Mouse (Mus musculus) liver, embryonic 12.5 days (tissue): ENCODE data around the gene Tas2r123. TPM values are rescaled to one million over a fixed set of nuclear protein-coding genes. Genes with fewer than 3 reads are reported as not detected.

Source experiments
- ATAC-seq: fragments of 200-750 bp; cut with Nextera tagmentation; 2 replicates; pipeline ENCODE4 v1.8.0; 2017; ENCODE audit warnings: moderate number of reproducible peaks, mild to moderate bottlenecking, moderate library complexity
- H3K27ac ChIP-seq: fragments of 300-500 bp; sonication (generic); 2 replicates; pipeline ENCODE4 v1.5.1; 2016; ENCODE audit warnings: mild to moderate bottlenecking
- H3K27me3 ChIP-seq: fragments of 300-500 bp; sonication (generic); replicated peaks from 2 replicates; pipeline ENCODE4 v1.6.1; 2016; ENCODE audit warnings: mild to moderate bottlenecking, moderate library complexity
- H3K36me3 ChIP-seq: fragments of 300-500 bp; sonication (generic); 2 replicates; pipeline ENCODE4 v1.6.1; 2016; ENCODE audit warnings: mild to moderate bottlenecking, moderate library complexity
- H3K4me1 ChIP-seq: fragments of 300-500 bp; sonication (generic); 2 replicates; pipeline ENCODE4 v1.6.1; 2016
- H3K4me2 ChIP-seq: fragments of 300-500 bp; sonication (generic); 2 replicates; pipeline ENCODE4 v1.6.1; 2016; ENCODE audit warnings: mild to moderate bottlenecking, moderate library complexity
- H3K4me3 ChIP-seq: fragments of 300-500 bp; sonication (generic); 2 replicates; pipeline ENCODE4 v1.5.1; 2016; ENCODE audit warnings: mild to moderate bottlenecking, moderate library complexity
- H3K9ac ChIP-seq: fragments of 300-500 bp; sonication (generic); 2 replicates; pipeline ENCODE4 v1.6.1; 2016; ENCODE audit warnings: mild to moderate bottlenecking, moderate library complexity
- H3K9me3 ChIP-seq: fragments of 300-500 bp; sonication (generic); replicated peaks from 2 replicates; pipeline ENCODE4 v1.6.1; 2016; ENCODE audit warnings: mild to moderate bottlenecking, moderate library complexity
- WGBS: fragments of 180-500 bp; shearing (Covaris S2); methylation state at CpG from one replicate; pipeline ENCODE4 v1.1.7; 2016; ENCODE audit not compliant: insufficient replicate concordance; 5-methylcytosine and 5-hydroxymethylcytosine counted together
- polyA plus RNA-seq: library from polyadenylated mRNA; unstranded; fragments of >200 nt; fragmentation: Nextera tagmentation; extraction: Ambion mirVana; gene quantifications from 2 replicates; pipeline ENCODE4 v1.2.1, GENCODE M21; 2016

Tas2r123 gene
- polyA plus RNA-seq, result not detected in 2 replicates

DNA sequence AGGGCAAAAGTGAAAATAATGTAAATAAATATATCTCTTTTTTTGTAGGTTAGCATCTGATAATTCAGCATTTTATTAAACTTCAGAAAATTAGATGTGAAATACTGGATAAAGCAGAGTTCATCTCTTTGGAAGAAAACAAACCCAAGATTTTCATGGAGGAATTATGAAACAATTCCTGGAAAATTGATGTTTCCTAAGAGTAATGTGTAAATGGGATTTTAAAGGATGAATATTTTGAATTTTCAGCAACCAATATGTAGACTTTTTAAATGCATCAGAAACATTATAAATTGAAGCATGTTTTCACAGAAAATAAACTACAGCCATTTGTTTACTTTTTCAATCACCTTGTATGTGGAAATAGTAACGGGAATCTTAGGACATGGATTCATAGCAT lies at the start of gene Tas2r123:
Gene Tas2r123, plus strand, starts transcription at position 301 of the 400 bp plus-strand sequence.
- H3K4me2 ChIP-seq, result no peak within 1 kb of the TSS
- no peaks in the 10 kb centered on the region for H3K4me1 ChIP-seq
- H3K9ac ChIP-seq, result no peak within 1 kb of the TSS
- no peak within 1 kb of the TSS for H3K4me3 ChIP-seq
- no peak within 1 kb of the TSS for H3K27ac ChIP-seq
- H3K36me3 ChIP-seq, result no peaks in the 10 kb centered on the region
- no peak for ATAC-seq
- H3K27me3 ChIP-seq, result no peaks in the 10 kb centered on the region
- H3K9me3 ChIP-seq, result no peaks in the 10 kb centered on the region; the same call in 1 of the 2 replicates
- 62% methylated on average over 1 of the region's 1 CpGs for WGBS

- Histone ChIP-seq H3K4me3 (no peak within 1 kb of the TSS), H3K4me1 (no peaks in the 10 kb centered on the region), H3K36me3 (no peaks in the 10 kb centered on the region), H3K27me3 (no peaks in the 10 kb centered on the region), H3K27ac (no peak within 1 kb of the TSS), H3K9ac (no peak within 1 kb of the TSS), H3K9me3 (no peaks in the 10 kb centered on the region), H3K4me2 (no peak within 1 kb of the TSS)
- 59% methylated on average over 1 of the region's 1 CpGs for WGBS
- ATAC-seq, result no peak
Observed at GRCm38 (mm10) chr6:132802518-132802917, 44.4 kb upstream of the Tas2r123 start, which contains the start of gene Tas2r117. Tas2r117 (plus strand) TSS chr6:132802818.

- Histone ChIP-seq H3K4me3 (no peak within 1 kb of the TSS), H3K9me3 (no peaks in the 10 kb centered on the region), H3K36me3 (no peaks in the 10 kb centered on the region), H3K9ac (no peak within 1 kb of the TSS), H3K4me2 (no peak within 1 kb of the TSS), H3K27me3 (no peaks in the 10 kb centered on the region), H3K4me1 (no peaks in the 10 kb centered on the region), H3K27ac (no peak within 1 kb of the TSS)
- 57% methylated on average over 1 of the region's 1 CpGs for WGBS
- no peak for ATAC-seq
Observed at GRCm38 (mm10) chr6:132855138-132855537, 8.2 kb downstream of the Tas2r123 start, which contains the start of gene Tas2r116. Tas2r116 (plus strand) TSS chr6:132855438.

GRCm38 (mm10) chr6:132867708-132868107 lies 20.8 kb downstream of the Tas2r123 start, which contains the start of gene Tas2r110:
Tas2r110 (plus strand) TSS chr6:132868008.
- Histone ChIP-seq H3K36me3 (no peaks in the 10 kb centered on the region), H3K4me1 (no peaks in the 10 kb centered on the region), H3K27me3 (no peaks in the 10 kb centered on the region), H3K9me3 (no peaks in the 10 kb centered on the region), H3K4me2 (no peak within 1 kb of the TSS), H3K27ac (no peak within 1 kb of the TSS), H3K4me3 (no peak within 1 kb of the TSS), H3K9ac (no peak within 1 kb of the TSS)
- ATAC-seq, result no peak

- WGBS, result 58% methylated on average over 1 of the region's 1 CpGs
- ATAC-seq, result no peak
- Histone ChIP-seq H3K27ac (no peak within 1 kb of the TSS), H3K9me3 (no peaks in the 10 kb centered on the region), H3K4me3 (no peak within 1 kb of the TSS), H3K4me2 (no peak within 1 kb of the TSS), H3K9ac (no peak within 1 kb of the TSS), H3K36me3 (no peaks in the 10 kb centered on the region), H3K4me1 (no peaks in the 10 kb centered on the region), H3K27me3 (no peaks in the 10 kb centered on the region)
Observed at GRCm38 (mm10) chr6:132892711-132893110, 45.8 kb downstream of the Tas2r123 start, which contains the start of gene Tas2r113. Tas2r113 (plus strand) TSS chr6:132893011.

Other genes starting within 250 kb of the Tas2r123 start
- not detected in 2 replicates for gene A630073D07Rik, start 195.6 kb upstream of the Tas2r123 start, polyA plus RNA-seq
- not detected in 2 replicates for gene Tas2r120, start 190.2 kb upstream of the Tas2r123 start, polyA plus RNA-seq
- not detected in 2 replicates for gene Tas2r121, start 146.1 kb upstream of the Tas2r123 start, polyA plus RNA-seq
- gene Tas2r122, start 135.2 kb upstream of the Tas2r123 start, polyA plus RNA-seq, result not detected in 2 replicates
- not detected in 2 replicates for gene Tas2r115, start 109.1 kb upstream of the Tas2r123 start, polyA plus RNA-seq
- not detected in 2 replicates for gene Tas2r124, start 92.4 kb upstream of the Tas2r123 start, polyA plus RNA-seq
- not detected in 2 replicates for gene Tas2r102, start 85.0 kb upstream of the Tas2r123 start, polyA plus RNA-seq
- gene Tas2r136, start 69.0 kb upstream of the Tas2r123 start, polyA plus RNA-seq, result not detected in 2 replicates
- gene Tas2r117, start 44.3 kb upstream of the Tas2r123 start, polyA plus RNA-seq, result not detected in 2 replicates
- not detected in 2 replicates for gene Tas2r116, start 8.3 kb downstream of the Tas2r123 start, polyA plus RNA-seq
- not detected in 2 replicates for gene Tas2r110, start 20.9 kb downstream of the Tas2r123 start, polyA plus RNA-seq
- not detected in 2 replicates for gene Tas2r113, start 45.9 kb downstream of the Tas2r123 start, polyA plus RNA-seq
- gene Tas2r125, start 62.5 kb downstream of the Tas2r123 start, polyA plus RNA-seq, result not detected in 2 replicates
- gene Tas2r129, start 104.0 kb downstream of the Tas2r123 start, polyA plus RNA-seq, result not detected in 2 replicates
- not detected in 2 replicates for gene Tas2r131, start 110.8 kb downstream of the Tas2r123 start, polyA plus RNA-seq
- gene Tas2r109, start 133.8 kb downstream of the Tas2r123 start, polyA plus RNA-seq, result not detected in 2 replicates
- gene Tas2r103, start 190.0 kb downstream of the Tas2r123 start, polyA plus RNA-seq, result not detected in 2 replicates
- gene Tas2r140, start 208.7 kb downstream of the Tas2r123 start, polyA plus RNA-seq, result not detected in 2 replicates